Mouse (Mus musculus) heart, adult 2 months (tissue): Measurements from ENCODE around the gene Fam178b.

Experiments used
- CTCF ChIP-seq: fragments of 200-600 bp; IDR thresholded peaks from 2 replicates; pipeline ENCODE4 v1.8.1; 2022; ENCODE audit warnings: antibody characterized with exemption, mild to moderate bottlenecking, moderate library complexity
- POLR2A ChIP-seq: fragments of 200-500 bp; IDR thresholded peaks from 2 replicates; pipeline ENCODE4 v1.6.1; 2011; ENCODE audit warnings: mild to moderate bottlenecking, low read depth, low read length, control low read depth; ENCODE audit not compliant: insufficient read depth

DNA sequence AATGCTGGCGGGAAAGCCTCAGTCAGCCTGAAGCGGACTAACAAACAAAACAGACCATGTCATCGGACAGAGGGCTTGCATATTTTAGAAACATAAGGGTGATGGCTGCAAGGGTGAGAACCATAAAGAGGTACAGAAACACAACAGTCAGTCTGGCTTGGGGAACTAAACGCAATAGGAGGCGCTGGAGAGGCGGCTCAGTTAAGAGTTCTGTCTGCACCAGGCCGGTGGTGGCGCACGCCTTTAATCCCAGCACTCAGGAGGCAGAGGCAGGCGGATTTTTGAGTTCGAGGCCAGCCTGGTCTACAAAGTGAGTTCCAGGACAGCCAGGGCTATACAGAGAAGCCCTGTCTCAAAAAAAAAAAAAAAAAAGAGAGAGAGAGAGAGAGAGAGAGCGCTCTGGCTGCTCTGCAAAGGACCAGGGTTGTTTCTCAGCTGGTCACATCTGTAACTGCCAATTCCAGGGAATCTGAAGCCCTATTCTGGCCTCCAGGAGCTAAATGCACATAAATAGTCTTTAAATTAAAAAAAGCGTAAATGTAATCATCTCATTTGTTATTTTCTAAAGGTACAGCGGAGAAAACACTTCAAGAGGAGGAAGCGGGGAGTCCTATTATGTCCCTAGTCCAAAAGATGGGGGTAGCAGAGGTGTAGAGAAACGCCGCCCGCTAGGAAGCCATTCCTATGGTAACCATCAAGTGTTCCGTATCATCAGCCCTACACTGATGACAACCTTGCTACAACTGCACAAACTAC lies 137.0 kb downstream of the Fam178b start:
- peak; percentile 50 for TF ChIP-seq CTCF
- no peak for TF ChIP-seq POLR2A
